Mouse (Mus musculus): Measurements from ENCODE around the gene Mknk2. TPM values are rescaled to one million over a fixed set of nuclear protein-coding genes. Genes with fewer than 3 reads are reported as not detected.

Gene Mknk2
- total RNA-seq, 2 experiments from 2014 or later = 42.8 to 48.8 TPM

DNA sequence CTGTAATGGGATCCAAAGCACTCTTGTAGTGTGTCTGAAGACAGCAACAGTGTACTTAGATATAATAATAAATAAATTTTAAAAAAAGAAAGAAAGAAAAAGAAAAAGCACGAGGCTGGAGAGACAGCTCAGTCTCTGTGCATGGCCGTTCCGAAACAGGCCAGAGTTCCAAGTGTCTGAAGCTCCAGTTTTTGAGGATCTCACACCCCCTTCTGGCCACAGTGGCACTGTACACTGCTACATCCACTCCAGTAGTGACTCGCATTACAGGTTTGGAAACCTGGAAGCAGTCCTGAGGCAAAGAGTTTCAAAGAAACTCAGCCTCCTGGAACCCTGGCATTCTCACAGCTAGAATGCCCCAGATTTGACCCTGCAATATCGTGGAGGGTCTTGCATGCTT lies 9.9 kb upstream of the Mknk2 start:
- no peak overlapping the region for H3K4me3 ChIP-seq
- no peak overlapping the region for H3K27ac ChIP-seq
- no peak for DNase-seq (ENCODE audit: extremely low spot score in 1 of 2, low spot score in 2 of 2)
- intact Hi-C loops (cut with DNase I) = loop anchor here (1.0 to 10.0 kb wide), 3 partner anchors 29 to 243 kb away; no protein-coding TSS in a partner anchor
- peak; percentile 73 for TF ChIP-seq CTCF (IDR thresholded peaks at IDR 0.05)

DNA sequence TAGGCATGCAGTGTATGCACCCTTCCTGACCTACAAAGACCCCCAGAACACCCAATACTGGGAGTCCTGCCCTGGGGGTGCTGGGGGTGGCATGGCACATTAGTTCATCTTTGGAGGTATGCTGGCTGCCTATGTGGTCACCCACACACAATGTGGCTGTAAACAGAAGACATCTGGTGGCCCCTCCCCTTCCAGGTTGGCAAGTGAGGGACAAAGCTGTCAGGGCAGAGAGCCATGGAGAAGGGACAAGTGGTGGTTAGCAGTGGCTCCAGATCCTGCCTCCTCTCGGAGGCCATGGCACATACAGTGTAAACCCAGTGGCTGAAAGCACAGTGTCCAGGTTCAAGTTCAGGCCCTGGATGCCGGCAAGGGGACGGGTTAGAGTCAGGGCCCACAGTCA lies 8.7 kb upstream of the Mknk2 start:
- TF ChIP-seq CTCF (IDR thresholded peaks at IDR 0.05) = no peak
- no peak for DNase-seq (ENCODE audit: extremely low spot score in 1 of 2, low spot score in 2 of 2)
- Histone ChIP-seq H3K4me3 (no peak overlapping the region), H3K27ac (no peak overlapping the region)
- intact Hi-C loops (cut with DNase I) = loop anchor here (2.0 to 10.0 kb wide), 2 partner anchors 76 to 242 kb away; no protein-coding TSS in a partner anchor

DNA sequence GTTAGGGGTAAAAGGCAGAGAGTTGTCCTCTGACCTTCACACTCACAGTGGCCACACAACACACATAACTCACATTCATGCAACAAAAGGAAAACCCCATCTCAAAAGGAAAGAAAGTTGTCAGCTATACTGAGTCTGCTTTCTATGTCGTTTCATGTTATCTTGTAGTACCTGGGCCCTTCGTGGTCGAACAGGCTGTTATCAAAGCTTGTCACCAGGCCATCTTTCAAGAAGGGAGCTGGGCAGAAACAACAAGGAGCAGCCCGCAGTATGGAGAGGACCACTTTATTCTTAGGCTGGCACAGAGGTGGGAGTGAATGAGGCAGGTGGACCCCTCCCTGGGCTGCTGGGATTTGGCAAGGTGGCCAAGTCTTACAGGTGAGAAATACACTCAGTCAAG lies 7.1 kb upstream of the Mknk2 start:
- no peak for TF ChIP-seq CTCF (IDR thresholded peaks at IDR 0.05)
- no peak overlapping the region for H3K27ac ChIP-seq
- intact Hi-C loops (cut with DNase I) = loop anchor here (10.0 kb wide), 1 partner anchor 240 kb away; no protein-coding TSS in a partner anchor
- no peak for DNase-seq (ENCODE audit: extremely low spot score in 1 of 2, low spot score in 2 of 2)
- no peak overlapping the region for H3K4me3 ChIP-seq

DNA sequence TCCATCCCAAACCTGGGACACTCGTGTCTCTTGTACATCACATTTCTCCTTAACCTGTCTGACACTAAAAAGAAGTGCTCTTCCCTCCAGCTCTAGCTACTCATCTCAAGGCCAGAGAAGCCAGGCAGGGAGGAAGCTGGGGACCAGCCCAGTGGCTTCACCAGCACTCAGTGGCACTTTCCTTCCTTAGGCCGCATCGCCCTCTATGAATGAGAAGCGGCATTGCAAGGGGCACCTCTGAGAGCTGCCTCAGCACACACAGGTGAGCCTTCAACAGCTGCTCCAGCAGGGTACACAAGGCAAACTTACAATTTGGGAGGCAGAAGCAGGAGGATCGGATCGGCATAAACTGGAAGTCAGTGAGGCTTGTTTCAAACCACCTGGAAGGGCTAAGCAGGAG lies 6.3 kb upstream of the Mknk2 start:
- Histone ChIP-seq H3K27ac (no peak overlapping the region), H3K4me3 (no peak overlapping the region)
- TF ChIP-seq CTCF (IDR thresholded peaks at IDR 0.05) = peak; percentile 76
- intact Hi-C loops (cut with DNase I) = loop anchor here (10.0 kb wide), 1 partner anchor 239 kb away; no protein-coding TSS in a partner anchor
- no peak for DNase-seq (ENCODE audit: extremely low spot score in 1 of 2, low spot score in 2 of 2)

DNA sequence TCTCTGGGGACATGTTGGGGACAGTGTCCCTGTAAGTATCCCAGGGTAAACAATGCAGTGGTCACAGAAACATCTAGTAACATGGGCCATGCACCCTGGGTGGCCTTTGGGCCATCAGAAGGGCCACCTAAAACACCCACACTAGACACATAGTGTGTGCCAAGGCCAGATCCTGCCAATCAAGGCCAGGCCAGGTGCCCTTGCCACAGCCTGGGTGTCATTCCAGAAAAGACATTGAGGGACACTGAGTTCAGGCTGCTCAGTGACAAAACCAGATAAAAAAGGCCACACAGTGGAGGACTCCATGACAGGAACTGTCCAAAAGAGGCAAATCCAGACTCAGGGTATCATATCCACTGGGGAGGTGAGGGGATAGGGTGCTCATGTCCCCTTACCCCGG lies 5.7 kb upstream of the Mknk2 start:
- no peak overlapping the region for H3K4me3 ChIP-seq
- no peak overlapping the region for H3K27ac ChIP-seq
- no peak for DNase-seq (ENCODE audit: extremely low spot score in 1 of 2, low spot score in 2 of 2)
- no peak for TF ChIP-seq CTCF (IDR thresholded peaks at IDR 0.05)
- intact Hi-C loops (cut with DNase I) = loop anchor here (10.0 kb wide), 1 partner anchor 239 kb away; no protein-coding TSS in a partner anchor

DNA sequence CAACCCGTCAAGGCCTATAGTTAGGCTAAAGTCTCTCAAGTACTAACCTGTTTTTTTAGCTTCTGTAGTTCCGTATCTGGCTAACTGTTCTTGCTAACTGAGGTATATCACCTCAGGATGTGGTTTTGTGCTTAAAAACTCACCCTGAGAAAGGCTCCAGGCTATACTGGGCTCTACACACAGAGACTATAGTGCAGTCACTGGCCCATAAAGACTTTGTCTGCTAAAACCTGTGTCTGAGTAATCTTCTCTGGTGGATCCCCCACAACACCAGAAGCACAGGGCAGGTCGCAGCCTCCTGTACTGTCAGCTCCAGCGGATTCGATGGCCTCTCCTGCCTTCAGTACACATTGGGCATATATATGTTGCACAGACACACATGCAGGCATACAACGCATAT lies 4.1 kb upstream of the Mknk2 start:
- no peak for DNase-seq (ENCODE audit: extremely low spot score in 1 of 2, low spot score in 2 of 2)
- intact Hi-C loops (cut with DNase I) = loop anchor here (10.0 kb wide), 1 partner anchor 237 kb away; no protein-coding TSS in a partner anchor
- no peak overlapping the region for H3K27ac ChIP-seq
- H3K4me3 ChIP-seq = no peak overlapping the region
- TF ChIP-seq CTCF (IDR thresholded peaks at IDR 0.05) = no peak

DNA sequence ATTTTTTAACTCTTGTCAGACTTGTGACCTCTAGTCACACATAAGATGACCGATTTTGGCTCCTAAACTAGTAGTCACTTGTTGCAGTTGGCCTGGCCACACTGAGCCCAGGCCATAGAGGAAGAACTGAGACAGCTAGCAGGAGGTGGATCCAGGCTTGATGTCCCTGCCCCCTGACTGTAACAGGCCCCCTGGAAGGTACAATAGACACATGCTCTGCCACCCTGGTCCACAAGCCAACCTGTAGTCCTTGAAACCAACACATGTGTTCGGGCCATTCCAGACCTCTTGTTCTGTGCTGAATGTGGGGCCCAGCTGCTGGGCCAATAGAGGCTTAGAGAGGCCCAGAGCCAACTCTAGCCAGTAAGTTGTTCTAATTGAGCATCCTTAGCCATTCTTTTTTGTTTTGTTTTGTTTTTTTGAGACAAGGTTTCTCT lies 2.4 kb upstream of the Mknk2 start:
- Histone ChIP-seq H3K27ac (no peak overlapping the region; the same call in 1 of the 2 replicates), H3K4me3 (no peak overlapping the region)
- intact Hi-C loops (cut with DNase I) = loop anchor here (10.0 kb wide), 1 partner anchor 235 kb away; no protein-coding TSS in a partner anchor
- TF ChIP-seq CTCF (IDR thresholded peaks at IDR 0.05) = no peak
- no peak for DNase-seq (ENCODE audit: extremely low spot score in 1 of 2, low spot score in 2 of 2)

DNA sequence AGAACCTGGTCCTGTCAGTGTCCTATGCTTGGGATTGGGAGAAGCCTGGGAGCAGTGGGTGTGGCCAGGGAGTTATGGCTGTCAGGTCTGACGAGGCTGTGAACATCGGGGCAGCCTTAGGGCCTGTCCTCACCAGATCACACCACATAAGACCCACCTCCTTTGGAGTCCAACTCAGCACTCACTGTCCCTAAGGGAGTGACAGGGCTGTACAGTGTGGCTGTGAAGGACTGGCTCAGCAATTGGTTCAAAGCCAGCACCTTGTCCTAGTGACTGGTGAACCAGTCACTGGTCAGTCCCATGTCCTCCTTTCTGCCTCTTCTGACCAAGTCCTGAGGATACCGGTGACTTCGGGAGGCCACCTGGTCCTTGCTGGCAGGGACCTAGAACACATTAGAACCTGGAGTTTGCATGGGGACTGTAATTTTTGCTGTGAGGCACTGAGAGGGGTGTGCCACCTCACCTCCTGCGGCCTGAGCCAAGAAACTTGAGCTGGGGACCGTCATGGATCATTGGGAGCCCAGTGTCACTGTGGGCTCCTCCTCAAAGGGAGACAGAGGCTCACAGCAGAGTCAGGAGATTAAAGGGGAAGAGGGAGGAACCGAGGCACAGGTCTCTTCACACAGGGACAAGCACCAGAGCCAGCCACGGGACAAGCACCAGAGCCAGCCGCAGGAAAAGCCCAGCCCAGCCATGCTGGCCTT lies 1.8 kb upstream of the Mknk2 start:
- intact Hi-C loops (cut with DNase I) = loop anchor here (5.0 to 10.0 kb wide), 2 partner anchors 102 to 235 kb away; partner anchors contain the start of gene Klf16
- TF ChIP-seq CTCF (IDR thresholded peaks at IDR 0.05) = no peak
- Histone ChIP-seq H3K27ac (no peak overlapping the region; the same call in 1 of the 2 replicates), H3K4me3 (no peak overlapping the region)
- DNase-seq (ENCODE audit: extremely low spot score in 1 of 2, low spot score in 2 of 2) = no peak

DNA sequence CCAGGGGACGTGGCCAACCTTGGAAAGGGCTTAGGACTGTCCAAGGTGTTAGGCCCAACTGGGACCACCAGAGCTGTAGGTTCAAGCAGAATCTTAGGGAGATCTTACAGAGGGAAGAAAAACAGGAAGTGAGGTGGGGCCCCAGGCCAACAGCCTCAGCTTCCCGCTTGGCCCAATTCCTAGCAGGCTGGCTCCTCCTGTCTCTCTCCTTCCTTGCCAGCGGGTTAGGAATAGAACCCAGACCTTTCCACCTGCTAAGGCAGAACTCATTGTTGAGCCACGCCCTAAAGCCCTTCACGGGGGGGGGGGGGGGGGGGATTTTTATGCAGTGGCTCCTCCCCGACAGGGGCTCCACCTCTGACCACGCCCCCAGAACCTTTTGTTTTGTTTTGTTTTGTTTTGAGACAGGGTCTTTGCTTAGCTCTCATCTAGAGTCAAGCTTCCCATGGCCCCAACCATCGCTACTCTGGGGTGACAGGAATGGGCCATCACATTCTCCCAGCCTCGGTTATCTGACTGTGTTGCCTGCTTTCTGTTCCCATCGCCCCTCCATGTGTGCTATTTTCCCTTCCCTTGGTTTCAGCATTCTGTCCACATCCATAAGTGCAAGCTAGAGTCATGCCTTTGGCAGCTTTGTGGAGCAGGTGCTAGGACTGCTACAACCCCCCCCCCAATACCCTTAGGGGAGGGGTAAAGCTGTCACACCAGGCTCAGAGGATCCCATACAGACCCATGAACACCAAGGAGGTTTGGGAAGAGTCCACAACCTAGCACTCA lies 877 bp upstream of the Mknk2 start:
- intact Hi-C loops (cut with DNase I) = loop anchor here (5.0 kb wide), 1 partner anchor 101 kb away; the partner anchor contains the start of gene Klf16
- no peak overlapping the region for H3K4me3 ChIP-seq
- peak overlapping the region; percentile 100 for H3K27ac ChIP-seq
- DNase-seq (ENCODE audit: extremely low spot score in 1 of 2, low spot score in 2 of 2) = no peak
- no peak for TF ChIP-seq CTCF (IDR thresholded peaks at IDR 0.05)

DNA sequence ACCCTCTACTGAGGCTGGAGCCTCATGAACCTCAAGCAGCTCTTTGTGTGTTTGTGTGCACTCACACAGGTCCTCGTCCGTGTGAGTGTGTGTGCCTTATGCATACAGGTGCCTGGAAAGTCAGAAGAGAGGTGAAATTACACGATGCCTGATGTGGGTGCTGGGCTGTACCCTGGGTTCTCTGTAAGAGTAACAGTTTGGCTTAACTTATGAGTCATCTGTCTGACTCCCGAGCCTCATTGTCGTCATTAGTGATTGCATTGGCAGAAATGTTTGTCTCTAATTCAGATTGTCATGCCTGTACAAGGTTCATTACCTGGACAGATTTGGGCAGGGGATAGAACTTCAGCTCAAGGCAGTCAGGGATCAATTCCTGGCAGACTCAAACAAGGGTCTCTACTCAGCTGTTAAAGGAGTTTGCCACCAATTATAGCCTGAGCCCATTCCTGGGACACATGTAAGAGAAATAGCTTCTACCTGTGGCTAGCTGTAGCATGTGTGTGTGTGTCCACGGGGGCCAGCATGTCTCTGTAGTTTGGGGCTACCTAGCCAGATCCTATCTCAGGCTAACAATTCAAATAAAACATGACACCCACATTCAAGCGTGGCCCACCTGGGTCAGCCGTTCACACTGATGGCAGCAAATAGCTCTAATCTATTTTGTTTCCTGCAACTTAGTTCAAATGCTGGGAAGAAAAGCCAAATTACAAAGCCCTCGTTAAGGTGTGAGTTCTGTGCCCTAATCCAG lies 610 bp downstream of the Mknk2 start:
- DNase-seq (ENCODE audit: extremely low spot score in 1 of 2, low spot score in 2 of 2) = no peak
- Histone ChIP-seq H3K4me3 (peak overlapping the region; percentile 49), H3K27ac (peak overlapping the region; percentile 100)
- TF ChIP-seq CTCF (IDR thresholded peaks at IDR 0.05) = no peak
- intact Hi-C loops (cut with DNase I) = loop anchor here (2.0 to 5.0 kb wide), 2 partner anchors 21 to 100 kb away; partner anchors contain the start of genes Btbd2 and Klf16
